Mouse (Mus musculus): ENCODE results near the gene Erp29. TPM values are rescaled to one million over a fixed set of nuclear protein-coding genes. Genes with fewer than 3 reads are reported as not detected.
A peak's percentile ranks its signal among the peaks of the same experiment; 100 is the strongest.
"Not testable (repeated sequence)": the region's sequence is repeated elsewhere in the genome, so short reads cannot be mapped to it uniquely, and the experiment has no call there.

The Erp29 gene
- 100 to 1,000 TPM; 145 to 147 TPM for total RNA-seq (2021)

DNA sequence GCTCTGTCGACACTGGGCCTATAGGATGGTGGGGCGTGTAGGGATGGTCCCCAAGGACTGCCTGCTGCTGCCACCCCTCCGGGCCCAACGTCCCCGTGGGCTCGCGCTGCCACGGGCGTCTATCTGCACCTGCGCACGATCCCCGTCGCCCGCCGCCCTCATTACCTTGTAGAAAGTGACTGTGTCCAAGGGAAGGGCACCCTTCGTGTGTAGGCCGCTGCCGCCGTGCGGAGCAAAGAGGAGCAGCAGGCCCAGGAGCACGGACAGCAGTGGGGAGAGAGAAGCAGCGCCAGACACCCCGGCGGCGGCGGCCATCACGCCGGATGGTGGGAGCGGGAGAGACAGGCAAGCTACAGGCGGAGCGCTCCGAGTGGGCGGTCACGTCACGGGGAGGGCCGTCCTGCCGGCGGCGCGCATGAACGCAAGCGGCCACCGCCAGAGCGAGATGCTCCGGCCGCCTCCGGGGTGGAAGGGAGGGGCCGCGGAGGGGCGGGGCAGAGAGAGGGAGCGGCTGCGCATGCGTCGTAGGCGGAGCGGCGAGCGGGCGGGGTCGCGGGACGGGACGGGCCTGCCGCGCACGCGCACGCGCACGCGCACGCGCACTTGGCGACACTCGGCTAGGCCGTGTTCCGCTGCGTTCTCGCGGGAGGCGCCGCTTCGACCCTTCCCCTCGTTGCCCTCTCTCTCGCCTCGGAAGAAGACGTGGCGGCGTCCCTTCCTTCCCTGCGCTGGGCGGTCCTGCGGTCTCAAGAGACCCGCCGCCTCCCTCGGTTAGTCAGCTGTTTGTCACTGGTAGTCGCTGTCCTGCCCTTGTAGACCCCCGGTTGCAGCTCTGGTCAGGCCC lies at the start of gene Erp29:
Erp29 (minus strand) TSS at position 481 of the 844 bp plus-strand sequence.
- DNase-seq, result peak; percentile 99

DNA sequence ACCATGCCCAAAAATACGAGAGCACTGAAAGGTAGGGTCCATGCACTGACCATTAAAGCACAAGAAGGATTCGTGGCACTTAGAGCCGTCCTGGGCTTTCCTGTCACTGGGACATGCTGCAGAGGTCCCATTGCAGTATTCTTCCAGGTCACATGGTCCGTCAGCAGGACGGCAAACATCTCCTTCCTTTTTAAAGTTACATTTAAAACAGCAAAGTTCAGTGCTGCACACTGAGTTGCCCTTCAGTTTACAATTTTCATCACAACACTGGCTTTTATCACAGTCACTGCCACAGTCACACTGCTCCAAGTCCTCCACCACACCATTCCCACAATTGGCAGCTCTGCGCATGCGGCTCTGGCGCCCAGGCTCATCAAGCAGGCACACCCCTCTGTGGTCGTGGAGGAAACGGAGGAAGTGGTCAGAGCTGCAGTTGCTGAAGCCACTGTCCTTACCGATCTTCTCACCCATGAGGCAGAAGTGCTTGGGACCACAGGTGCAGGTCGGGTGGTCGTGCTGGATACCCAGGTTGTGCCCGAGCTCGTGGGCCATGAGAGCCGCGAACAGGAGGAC lies 49.2 kb upstream of the Erp29 start:
- not testable (repeated sequence) for DNase-seq

DNA sequence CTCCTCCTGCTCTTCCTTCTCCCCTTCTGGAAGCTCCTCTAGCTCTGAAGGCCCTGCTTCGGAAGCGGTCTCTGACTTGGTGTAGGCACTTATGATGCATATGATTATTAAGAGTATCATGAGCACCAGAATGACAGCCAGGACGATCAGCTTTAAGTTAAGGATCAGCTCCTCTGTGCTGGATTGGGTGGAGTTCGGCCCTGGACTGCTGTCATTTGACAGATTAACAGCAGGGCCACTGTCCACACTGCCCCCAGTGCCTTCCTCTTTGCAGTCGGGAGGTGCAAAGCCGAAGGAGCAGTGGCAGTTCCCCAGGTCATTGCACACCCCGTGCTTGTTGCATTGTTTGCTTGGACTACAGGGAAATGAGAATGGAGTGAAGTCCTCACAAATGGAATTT lies 48.4 kb upstream of the Erp29 start:
- no peak for DNase-seq

DNA sequence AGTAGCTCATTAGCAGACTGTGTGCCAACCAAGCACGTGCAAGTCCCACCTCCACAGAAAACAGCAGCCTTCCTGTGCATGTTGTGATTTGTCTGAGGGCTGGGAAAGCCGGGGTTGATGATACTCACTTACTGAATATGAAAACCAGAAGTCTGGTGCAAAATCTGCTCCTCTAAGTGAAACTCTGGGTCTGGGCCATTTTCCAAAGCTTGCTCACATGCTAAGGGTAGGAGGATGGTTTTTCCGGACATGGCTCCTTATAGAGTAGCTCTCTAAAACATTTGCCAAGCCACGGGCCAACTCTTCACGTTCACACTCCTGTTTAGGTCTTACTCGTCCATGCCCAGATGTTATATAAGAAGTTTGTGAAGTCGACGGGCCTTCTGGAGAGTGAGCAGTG lies 41.0 kb upstream of the Erp29 start:
- DNase-seq, result peak; percentile 14 to 22

DNA sequence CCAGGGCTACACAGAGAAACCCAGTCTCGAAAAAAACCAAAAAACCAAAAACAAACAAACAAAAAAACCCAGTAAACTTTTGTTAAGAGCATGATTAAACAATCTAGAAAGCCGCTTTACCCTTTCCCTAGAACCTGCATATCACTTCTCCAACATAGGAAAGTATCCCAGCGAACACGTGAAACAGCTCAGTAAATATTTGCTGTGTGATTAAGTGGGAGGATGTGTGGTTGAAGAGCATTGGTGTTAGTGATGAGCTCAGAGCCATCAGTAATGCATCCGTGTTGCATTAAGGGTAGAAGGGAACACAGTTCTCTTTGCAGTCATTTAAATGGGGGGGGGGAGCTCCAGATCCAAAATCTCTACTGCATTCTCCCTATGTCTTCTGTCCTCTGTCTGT lies 32.5 kb upstream of the Erp29 start:
- no peak for DNase-seq

DNA sequence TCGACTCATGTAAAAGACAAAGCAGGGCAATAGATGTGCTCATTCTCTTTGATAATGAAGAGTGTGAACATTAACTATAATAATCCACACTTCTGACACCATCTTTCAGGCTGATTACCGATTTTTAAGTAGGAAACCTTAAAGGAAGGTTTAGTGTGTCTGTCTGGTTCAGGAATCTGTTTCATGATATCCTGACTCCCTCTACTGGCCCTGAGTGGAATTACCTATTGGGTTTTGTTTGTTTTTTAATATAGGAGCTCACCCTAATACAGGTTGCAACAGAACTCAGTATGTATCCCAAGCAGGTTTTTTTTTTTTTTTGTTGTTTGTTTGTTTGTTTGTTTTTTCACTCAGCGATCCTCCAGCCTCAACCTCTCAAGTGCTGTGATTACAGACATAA lies 25.4 kb upstream of the Erp29 start:
- no peak for DNase-seq

DNA sequence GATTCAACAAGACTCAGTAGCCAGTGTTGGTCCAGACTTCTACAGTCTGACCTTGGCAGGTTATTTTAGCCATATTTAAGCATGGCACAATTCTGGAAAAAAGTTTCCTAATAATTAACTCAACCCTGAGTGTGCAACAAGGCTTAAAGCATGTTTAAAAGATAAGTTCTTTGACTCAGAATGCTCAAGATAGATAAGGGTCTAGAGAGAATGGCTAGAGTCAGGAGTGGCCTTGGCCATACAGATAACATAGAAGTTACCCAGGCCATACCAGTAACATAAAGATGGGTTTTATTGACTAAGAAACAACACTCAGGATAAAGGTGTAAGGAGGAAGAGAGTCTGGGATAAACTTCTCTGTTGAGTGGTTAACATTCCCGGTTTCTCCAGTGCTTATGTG lies 23.7 kb upstream of the Erp29 start:
- DNase-seq, result no peak

DNA sequence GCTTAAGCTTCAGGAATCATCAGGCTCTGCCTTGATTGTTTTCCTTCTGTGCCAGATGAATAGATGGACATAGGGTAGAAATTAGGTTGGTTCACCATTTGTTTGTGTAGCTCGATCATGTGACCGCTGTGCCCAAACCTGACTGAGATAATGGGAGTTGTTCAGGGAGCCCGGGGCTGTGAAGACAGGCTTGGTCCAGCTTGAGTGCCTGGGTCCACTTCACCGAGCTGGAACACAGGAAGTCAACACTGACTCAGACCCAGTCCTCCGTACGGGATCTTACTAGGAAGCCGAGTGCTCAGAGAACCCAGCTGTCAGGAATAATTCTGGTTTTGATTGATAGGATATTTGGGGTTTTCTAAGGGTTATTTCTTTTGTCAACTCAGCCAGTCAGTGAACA lies 22.3 kb upstream of the Erp29 start:
- DNase-seq, result no peak

DNA sequence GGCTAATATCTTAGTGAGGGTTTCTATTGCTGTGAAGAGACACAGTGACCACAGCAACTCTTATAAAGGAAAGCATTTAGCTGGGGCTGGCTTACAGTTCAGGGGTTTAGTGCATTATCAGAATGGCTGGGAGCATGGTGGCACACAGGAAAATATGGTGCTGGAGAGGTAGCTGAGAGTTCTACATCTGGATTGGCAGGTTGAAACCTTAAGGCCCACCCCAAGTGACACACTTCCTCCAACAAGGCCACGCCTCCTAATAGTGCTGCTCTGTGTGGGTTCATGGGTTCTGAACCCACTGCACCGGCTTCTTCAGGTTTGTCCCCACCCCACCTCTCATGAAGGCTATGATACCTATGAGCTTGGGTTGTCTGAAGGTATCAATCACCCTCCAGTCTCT lies 20.1 kb upstream of the Erp29 start:
- DNase-seq, result no peak

DNA sequence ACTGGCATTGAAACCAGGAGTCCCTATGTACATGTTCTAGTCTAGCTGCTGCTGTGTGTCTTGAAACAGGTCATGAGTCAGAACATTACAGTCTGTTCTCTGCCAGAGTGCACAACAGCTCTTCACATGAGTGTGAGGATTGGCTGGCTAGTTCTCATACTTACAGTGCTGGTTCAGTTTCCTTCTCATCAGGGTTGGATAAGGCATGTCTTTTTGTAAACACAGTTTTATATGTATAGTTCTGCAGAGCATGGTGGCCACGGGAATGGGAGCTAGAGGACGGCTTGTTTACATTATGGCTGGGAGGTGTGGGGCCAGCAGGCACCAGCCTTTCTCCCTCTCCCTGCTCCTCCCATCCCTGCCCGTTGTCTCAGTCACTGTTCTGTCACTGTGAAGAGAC lies 17.3 kb upstream of the Erp29 start:
- DNase-seq, result no peak

DNA sequence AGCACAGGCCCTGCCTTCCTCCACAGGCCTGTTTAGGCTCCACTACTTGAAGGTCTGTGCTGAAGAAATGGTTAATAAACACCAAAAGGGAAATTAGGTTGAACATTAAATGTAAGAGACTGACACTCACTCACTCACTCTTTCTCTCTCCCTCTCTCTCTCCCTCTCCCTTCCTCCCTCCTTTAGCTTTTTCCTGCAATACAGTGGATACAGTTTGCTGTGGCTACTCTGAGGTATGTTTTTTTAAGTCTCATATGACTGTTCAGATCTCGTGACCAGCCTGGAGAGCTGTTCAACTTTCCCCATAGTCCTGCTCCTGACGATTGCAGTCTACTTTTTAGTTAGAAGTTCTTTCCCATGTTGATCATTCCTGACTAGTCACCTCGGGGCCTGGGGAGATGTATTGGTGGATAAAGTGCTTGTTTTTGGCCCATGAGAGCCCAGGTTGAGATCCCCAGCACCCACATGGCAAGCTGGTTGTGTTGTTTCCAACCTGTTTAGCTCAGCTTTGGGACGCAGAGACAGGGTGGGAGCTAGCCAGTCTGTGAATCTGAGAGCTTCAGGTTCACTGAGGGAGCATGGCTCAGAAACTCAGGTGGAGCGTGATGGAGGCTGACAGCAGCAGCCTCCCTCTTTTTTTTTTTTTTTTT lies 11.4 kb upstream of the Erp29 start:
- DNase-seq, result no peak

DNA sequence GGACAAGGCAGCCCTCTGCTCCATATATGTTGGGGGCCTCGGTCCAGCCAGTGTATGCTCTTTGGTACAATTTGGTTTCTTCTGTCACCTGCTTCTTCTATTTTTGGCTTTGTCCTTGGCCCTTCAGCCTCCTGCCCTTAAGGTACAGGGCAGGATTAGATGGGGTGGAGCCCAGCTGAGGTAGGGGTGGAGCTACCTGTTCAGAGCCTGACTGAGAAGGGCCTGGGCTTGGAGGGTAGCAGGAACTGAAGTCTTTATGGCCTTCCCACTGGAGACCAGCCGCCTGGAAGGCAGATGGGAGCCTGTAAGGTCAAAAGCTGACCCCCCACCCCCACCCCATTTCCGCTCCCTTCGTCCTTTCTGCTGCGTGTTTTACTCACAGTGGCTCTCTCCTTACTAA lies 10.7 kb upstream of the Erp29 start:
- DNase-seq, result no peak

DNA sequence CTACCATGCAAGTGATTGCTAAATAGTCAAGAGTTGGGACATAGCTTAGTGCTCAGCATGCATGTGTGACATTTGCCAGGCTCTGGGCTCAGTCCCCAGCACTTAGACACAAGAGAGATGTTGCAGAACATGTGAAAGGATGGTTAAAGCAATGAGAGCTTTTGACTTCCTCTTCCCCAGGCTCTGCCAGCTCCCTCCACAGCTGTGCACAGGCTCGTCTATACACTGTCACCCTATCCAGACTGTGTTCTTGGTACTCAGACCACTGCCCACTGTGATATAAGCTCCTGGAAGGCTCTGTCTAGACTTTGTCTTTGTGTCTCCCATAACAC lies 9.8 kb upstream of the Erp29 start:
- DNase-seq, result no peak

DNA sequence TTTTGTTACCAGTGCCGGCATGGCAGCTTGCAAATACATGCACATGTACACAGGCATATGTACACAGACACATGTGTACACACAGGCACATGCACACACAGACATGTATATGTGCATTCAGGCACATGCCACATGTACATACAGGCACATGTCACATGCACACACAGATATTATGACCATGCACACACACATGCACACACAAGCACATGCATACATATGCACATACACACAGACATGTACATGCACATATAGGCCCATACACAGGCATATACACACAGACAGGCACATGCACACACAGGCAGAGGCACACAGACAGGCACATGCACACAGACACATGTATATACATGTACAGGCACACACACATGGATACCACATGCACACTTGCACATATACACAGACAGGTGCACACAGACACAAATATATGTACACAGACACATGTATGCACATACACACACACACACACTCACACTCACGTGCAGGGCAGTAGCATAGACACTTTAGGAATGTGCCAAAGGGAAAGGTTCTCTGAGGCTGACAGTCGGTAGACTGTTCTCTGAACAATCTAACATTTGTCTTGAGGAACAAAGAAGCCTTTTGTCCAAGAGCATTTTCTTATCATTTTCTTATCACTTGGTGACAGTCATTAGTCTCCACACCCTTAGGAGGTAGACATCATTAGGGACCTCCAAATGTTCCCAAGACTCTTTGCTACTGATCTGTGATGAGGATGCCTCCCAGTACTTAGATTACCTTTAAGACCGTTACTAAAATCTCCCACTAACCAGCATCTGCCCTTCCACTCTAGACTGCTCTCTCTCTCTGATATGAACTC lies 9.2 kb upstream of the Erp29 start:
- DNase-seq, result no peak

DNA sequence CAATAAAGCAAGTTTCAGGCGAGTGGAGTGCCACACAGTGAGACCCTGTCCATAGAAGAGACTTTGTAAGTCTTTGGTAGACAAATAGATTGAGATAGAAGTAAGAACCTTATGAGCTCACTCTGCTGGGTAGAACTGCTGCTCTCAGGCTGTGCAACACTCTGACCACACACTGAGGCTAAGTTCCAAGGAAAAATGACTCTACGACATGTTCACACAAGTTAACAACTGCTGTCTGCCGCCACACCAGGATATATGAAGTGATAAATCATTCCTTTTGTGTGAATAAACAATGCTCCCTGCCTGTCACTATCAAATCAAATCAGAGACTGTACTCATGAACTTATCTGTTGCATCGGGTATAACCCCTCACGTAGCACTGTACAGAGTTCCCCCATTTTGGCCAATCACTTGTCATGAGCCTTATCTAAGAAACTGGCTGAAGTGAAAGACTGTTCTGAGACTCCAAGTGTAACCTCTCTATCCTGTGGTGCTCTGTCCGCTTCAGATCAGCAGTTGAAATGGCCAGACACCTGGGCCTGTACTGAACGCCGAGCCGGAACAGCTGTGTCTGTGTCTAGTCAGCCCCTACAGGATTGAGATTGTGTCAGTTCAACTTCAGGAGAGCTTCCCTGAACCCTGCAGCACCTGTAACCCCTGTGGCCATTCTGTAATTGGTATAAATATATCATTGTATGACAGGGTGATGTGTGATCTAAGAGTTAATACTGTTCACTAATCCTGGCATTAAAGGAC lies 3.4 kb upstream of the Erp29 start:
- no peak for DNase-seq

DNA sequence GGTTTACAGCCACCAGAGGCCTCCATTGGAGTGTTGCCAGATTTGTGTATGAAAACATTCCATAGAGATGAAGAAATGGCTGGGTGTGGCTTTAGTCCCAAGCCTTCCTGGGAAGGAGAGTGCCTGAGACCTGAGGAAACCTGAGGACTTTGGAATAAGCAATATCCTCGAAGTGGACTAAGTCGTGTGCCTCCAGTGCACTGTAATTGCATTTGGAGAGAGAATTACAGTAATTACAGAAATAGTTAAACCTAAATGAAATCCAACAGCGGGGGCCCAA lies 2.1 kb upstream of the Erp29 start:
- no peak for DNase-seq

DNA sequence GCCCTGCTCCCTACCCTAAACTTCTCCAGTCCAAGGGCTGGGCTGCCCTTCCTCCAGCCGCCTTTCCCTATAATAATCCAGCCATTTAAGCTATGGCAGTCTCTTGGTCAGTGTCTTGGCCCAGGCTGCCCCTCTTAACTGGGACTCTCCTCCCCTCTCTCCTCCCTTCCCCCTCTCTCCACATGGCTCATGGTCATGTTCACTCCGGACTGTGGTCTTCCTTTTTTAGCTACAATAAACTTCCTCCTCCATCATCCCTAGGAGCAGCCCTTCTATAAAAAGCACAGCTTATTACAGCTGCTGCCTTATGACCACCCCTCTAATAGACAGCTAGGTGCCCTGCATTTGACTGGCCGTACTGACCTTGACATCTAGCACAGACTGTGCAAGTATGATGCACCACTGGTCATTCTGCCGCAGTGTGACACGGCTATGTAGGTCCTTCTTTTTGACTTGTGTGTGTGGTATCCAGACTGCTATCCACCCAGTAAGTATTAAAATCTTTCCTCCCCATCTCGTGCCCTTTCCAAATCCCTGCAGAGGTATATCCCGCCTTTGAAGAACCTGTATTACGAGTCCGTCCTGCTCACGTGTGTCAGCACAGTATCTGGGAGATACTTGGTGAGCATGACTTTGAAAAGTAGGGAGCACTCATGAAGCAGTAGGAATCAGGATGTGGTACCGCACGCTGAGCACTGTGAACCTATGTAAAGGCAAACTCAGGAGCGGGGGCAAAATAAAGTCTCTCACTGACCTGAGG lies 1.6 kb upstream of the Erp29 start:
- DNase-seq, result no peak

DNA sequence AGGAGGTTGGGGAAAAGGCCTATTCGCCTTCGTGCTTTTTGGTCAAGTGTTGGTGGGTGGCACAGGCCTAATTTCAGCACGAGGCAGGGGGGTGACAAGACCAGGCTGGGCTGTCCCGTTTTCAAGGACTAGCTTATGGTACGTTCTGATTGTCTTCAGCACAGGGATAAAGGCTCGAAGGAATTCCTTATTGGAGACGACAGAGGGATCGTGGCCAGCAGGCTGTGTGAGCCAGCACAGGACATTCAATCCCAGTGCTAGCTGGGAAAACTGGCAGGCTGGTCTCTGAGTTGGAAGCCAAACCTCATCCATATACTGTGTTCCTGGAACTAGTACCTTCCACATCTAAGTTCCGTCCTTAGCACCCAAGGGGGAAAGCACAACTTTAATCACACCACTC lies 600 bp upstream of the Erp29 start:
- DNase-seq, result no peak

DNA sequence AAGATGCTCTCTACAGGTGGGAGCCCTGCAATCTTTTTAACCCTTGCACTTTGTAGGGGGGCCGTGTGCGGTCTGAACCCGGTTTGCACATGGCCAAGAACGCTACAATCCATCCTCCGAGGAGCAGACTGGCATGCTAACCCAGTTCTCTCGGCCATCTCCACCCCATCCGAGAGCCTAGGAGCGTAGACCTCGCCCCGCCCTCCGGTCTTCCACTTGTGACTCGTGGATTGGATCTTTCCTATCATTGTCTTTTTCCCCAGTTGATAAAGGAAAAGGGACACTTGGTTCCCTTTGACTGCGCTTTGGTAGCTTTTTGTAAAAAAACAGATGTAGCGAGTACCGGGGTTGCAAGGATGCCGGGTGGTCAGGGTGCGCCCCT lies 671 bp downstream of the Erp29 start, which contains the start of gene Tmem116:
Tmem116 (plus strand) TSS at position 250 of the 382 bp plus-strand sequence.
- peak; percentile 28 to 43 for DNase-seq

DNA sequence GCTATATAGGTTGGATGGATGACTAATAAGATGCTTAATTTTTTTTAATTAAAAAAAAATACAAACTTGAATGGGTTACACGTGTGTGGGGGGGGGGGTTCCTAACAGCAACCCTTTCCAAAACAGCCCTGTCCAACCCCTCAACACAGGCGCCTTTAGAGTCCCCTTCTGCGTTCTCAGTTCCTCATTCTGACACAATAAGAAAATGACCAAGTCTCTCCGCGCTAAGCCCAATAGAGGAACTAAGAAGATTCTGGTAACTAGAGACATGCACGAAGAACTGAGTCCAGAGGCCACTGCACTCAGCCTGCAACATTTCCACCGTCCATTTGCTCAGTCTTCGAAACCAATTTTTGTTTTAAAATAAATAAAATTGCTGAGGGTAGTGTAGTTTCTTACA lies 1.1 kb downstream of the Erp29 start:
- DNase-seq, result no peak

DNA sequence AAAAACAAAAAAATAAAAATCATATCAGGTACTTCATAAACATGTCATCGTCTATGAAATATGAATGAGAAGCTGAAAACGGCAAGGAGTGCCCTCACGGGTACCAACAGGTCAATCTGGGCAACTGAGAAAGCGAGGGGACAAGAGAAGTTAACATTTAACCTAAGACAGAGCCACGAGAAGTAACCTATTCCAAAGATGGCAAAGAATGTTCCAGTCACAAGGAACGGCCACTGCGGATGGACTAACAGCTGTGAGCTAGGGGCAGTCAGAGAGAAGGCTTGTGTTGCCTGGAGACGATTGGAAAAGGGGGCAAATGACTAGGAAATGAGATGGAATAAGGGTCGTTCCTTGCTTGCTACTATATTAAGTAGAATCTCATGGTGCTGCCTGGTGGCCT lies 1.8 kb downstream of the Erp29 start:
- DNase-seq, result no peak

DNA sequence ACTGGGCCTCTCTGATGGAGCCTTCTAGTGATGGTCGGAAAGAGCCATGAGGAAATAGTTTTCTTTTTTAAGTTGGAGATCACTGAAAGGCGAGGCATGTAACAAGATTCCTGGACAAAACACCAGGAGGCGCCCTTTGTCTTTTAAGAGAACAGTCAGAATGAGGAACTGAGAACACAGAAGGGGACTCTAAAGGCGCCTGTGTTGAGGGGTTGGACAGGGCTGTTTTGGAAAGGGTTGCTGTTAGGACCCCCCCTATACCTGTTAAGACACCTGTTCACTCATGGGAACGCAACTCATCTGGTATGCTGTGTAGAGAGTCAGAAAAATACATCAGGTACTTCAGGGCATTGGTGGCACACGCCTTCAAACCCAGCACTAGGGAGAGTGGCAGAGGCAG lies 2.3 kb downstream of the Erp29 start:
- DNase-seq, result no peak
